Mouse (Mus musculus) spleen, postnatal 10 days (tissue): ENCODE data around the gene Dstyk.

Experiments
- DNase-seq, 2 experiments: peaks; one replicate each; pipeline ENCODE4 v3.0.0; 2021 to 2022; ENCODE audit warnings: low spot score in 2 of 2

The Dstyk gene

DNA sequence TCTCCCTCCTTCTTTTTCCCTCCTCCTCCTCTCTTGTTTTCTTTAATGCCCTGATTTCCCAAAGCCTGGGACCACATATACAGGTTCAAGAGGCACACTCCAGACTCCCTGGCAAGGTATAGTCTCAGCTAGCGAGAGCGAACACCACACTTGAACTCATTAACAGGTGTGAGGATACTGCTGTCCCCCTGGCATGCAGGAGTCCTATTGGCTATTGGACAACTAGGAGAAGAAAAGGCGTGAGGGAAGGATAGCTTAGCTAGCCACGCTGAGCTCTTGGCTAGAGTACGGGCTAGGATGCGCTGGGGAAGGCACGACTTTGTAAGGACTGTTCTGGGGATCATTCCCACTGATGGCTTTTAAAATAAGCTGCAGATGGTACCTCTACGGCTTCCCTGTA lies 94.8 kb downstream of the Dstyk start:
- no peak for DNase-seq

DNA sequence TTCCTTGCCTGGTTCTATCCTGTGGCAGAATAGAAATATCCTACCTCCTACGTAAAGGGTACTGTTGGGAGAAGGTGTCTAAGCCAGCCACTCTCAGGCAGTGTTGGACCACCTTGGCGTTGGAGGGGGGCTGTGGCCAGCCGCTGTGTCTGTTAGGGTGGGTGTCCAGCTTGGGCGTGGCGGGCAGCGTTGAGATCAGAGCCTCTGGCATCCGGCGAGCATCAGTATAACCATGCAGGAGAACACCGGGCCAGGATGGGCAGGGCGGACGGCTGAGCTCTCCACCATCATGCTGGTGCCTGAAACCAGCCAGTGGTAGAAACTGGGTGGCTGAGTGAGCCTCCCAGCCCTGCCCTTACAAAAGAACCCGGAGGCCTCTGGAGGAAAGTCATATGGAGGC lies 98.0 kb downstream of the Dstyk start:
- DNase-seq = no peak
